Mouse (Mus musculus) ES-Bruce4 (cell line): ENCODE measurements around the gene Fam171a1.

Experiments
- CTCF ChIP-seq: IDR thresholded peaks from one replicate; pipeline ENCODE4 v1.8.1; 2011; ENCODE audit warnings: low read depth, low read length
- POLR2A ChIP-seq: IDR thresholded peaks from one replicate; pipeline ENCODE4 v1.8.1; 2011; ENCODE audit warnings: low read length; ENCODE audit not compliant: insufficient read depth

GRCm38 (mm10) chr2:3139578-3139977 is 25.6 kb downstream of the Fam171a1 start:
- no peak for TF ChIP-seq POLR2A
- TF ChIP-seq CTCF, result no peak
